Mouse (Mus musculus): ENCODE data around the gene Atmin.
A peak's percentile ranks its signal among the peaks of the same experiment; 100 is the strongest.

The Atmin gene

DNA sequence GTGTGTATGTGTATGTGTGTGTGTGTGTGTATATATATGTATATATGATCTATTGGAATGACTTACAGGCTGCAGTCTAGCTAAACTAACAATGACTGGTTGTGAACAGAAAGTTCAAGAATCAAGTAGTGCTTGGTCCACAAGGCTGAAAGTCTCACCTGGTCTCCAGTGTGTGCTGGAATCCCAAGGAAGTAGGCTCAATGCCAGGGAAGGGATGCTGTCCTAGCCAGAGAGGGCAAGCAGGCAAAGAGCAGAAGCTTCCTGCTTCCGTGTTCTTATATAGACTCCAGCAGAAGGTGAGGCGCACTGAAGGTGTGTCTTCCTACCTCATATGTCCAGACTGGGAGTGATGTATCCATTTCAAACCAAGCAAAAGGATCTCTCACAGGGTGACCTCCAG lies 8.6 kb downstream of the Atmin start:
- DNase-seq, result no peak

- DNase-seq, result no peak
Measured at GRCm38 (mm10) chr8:116952428-116952827, 9.2 kb downstream of the Atmin start.

DNA sequence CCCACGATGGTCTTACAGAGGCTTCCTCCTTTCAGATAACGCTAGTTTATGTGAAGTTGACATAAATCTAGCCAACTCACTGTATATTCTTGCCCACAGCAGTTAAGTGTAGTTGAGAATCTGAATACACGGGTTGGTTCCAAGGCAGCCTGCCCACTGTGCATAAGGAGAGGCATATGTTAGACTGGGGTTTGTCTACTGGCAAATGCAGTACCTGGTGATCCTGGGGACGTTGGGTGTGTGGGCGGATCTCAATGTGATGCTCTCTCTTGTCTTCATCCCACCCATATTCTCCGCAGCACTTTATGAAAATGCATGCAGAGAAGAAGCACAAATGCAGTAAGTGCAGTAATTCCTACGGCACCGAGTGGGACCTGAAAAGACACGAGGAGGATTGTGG lies 11.2 kb downstream of the Atmin start:
- no peak for DNase-seq

DNA sequence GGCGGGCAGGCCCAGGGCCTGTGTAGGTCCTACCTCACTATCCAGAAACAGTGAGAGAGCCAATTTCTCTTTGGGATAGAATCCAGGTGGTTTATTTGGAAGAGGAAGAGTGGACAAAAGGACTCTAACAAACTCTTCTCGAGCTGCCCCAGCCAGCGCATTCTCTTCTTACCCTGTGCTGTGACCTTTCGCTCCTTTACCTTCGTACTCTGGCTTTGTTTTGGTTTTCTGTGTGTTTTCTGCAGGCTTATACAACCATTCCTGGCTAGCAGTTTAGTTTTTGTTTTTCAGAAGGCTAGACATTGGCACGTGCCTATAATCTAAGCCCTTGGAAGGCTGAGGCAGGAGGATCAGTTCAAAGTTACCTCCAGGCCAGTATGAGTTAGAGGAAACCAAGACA lies 26.3 kb downstream of the Atmin start:
- no peak for DNase-seq

DNA sequence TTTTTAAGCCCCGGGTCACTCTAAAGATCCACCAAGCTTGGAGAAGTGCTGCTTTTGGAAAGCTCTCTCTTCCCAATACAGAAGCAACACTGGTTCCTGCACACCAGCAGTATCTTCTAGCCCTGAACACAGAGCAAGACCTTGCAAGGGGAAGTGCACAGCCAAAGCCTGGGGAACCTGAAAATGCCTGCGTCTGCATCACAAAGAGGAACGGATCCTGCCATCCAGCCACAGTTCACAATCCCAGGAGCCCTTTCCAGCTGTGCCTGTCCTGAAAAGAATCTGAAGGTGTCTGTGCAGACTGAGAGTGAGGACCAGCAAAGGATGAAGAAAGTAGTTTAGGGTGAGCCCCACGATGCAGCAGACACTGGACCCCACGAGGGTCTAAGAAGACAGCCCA lies 31.9 kb downstream of the Atmin start:
- DNase-seq, result no peak

DNA sequence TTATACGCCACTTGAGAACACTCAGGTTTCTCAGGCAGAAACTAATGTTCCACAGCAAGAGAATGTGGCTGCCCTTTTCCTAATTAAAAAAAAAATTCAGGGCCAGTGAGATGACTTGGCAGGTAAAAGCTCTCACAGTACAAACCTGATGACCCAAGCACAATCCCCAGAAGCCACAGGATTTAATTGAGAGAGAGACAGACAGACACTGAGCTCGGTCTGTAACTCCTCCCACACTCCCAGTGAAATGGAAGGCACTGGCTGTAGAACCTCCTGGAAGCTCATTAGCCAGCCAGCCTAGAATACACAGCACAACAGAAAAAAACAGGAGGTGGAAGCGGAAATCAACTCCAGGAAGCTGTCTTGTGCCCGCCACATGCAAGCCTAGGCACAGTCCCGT lies 32.4 kb downstream of the Atmin start:
- no peak for DNase-seq

GRCm38 (mm10) chr8:116978052-116978451 lies 34.9 kb downstream of the Atmin start:
- DNase-seq, result no peak

- DNase-seq, result peak; percentile 98
Measured at GRCm38 (mm10) chr8:116978631-116979256, 35.6 kb downstream of the Atmin start, which contains the start of gene 1700030J22Rik. TSS of gene 1700030J22Rik (minus strand) at chr8:116978959.

DNA sequence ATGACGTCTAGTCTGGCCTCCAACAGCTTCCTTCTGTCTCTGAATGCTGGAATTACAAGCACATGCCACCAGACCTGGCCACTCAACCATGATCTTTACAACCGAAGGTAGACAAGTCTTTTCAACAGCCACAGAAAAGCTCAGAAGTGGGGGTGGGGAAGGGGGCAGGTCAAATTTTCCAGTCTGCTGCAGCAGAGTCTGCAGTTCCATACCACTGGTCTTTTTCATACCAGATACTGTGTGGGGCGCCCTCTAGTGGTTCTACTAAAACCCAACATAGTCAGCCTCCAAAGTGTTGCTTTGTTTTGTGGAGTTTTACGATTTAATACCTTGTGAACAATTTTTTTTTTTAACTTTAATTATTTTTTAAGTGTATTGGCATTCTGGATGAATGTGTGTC lies 36.9 kb downstream of the Atmin start:
- DNase-seq, result peak; percentile 55

- no peak for DNase-seq
Measured at GRCm38 (mm10) chr8:116989842-116990241, 46.6 kb downstream of the Atmin start.

DNA sequence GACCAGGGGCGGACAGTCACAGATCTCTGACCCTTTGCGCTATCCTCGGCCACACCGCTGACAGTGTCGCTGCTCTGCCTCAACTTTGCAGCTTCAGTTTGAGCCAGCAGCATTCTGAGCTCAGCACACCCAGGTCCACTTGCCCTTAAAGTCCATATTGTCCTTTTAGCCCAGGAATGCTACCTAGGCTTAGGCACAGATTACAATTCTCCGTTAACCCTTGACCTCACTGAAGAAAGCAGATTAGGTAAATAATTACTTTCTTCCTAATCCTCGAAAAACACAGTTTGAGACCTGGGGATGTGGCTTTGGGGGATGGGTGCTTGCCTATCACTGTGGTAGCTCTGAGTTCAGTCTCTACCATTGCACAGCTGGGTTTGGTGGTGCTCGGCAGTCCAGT lies 48.0 kb downstream of the Atmin start:
- DNase-seq, result no peak

DNA sequence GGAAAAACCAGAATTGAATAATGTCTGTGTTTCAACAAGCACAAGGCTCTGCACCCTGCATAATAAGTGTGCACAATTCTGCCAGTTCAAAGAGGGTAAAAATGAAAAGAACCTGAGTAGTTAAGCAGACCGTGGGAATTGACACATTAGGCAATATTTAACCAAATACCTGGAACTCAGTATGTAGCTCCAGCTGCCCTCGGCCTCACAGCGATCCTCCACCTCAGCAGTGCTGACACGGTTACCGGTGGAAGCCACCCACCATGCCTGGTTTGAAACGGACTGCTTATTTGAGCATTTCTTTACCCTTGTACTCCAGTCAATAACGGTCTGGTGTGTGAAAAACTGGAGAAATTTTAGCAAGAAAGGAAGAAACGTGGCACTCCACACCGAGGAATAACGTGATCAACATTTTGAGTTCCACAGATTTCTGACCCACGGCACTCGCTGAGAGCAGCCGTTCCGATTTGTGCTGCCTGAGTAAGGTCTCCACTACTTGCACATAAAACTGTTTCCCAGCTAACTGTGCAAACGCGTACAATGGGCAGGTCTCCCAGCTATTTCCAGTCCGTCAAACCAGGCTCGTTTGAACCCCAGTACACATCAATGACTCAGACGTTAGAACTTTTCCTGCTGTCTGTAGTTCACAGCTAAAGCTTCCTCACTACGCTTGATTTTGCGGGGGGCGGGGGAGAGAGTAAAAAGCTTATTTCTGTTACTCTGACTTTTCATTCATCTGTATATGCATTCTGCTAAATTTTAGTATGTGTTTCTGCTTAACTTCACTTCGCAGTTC lies 49.2 kb downstream of the Atmin start:
- no peak for DNase-seq

DNA sequence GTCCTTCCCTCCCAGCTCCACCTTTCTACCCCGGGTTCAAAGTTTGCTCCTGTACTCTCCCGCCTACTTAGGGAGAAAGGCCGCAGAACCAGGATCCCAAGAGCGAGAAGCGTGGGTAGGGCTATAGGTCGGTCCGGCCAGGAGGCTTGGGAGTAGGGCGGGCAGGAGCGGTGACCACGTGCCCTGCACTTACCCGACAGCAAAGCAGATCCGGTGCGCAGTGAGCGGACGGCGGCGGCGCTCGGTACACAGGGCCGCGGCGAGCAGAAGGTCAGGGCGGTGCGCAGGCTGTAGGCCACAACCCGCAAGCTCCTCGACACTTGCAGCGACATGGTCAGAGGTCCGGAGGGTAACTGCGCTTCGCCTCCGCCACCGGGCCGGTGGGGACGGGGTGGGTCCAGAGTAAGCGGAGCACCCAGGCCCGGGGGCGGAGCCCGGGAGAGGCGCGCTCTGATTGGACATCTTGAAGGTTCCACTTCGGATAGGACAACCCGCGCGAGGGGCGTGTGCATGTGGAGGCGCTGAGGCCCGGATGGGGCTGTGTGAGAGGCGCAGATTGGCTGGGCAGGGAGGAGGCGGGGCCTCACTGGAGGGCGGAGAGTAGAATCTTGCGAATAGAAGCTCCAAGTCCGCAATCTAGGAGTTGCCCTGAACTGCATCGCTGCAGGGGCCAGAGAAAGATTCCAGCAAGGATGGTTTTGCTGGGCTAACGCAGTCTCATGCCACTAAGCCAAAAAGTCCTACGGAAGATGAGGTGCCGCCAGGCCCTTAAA lies 50.1 kb downstream of the Atmin start, which contains the start of gene Gcsh:
Gcsh (minus strand) TSS at position 443 of the 773 bp plus-strand sequence.
- DNase-seq, result peak; percentile 98

- peak; percentile 23 for DNase-seq
Measured at GRCm38 (mm10) chr8:116994016-116994716, 51.0 kb downstream of the Atmin start.
